11 mouse cellular contexts compared by ENCODE assay signal in genomic region chr6:30700182-30700581, GRCm38 (mm10). TPM values are rescaled to one million over a fixed set of nuclear protein-coding genes. Genes with fewer than 3 reads are reported as not detected.
DNase-seq lines count a peak whose midpoint lies in the region; ATAC-seq and TF ChIP-seq lines count a peak whose summit lies in the region.
"Had no signal": no experiment of that assay in that cellular context is flagged by ENCODE, and none has a peak within 500 bp of the region (broad histone marks: within the 10 kb centered on the region; RNA-seq: fewer than 3 reads in every experiment).

No protein-coding gene starts in this region.

- H3K4me1 ChIP-seq in lung, embryonic 14.5 days (ENCODE audit: insufficient read depth): peaks cover 18% of the 10 kb centered on the region
- 0 out of 2 replicates have a peak, but pooled peaks cover 5% of the 10 kb centered on the region for H3K4me1 ChIP-seq in embryonic facial prominence, embryonic 15.5 days
- peaks cover 19 to 23% of the 10 kb centered on the region in 2 experiments for H3K4me1 ChIP-seq in heart, embryonic 14.5 days (ENCODE audit: control insufficient read depth in 2 of 2, insufficient read depth in 2 of 2, low read length in 2 of 2)
- H3K4me1 ChIP-seq in liver, embryonic 15.5 days (replicated peaks): peaks cover 9% of the 10 kb centered on the region; the same call in 1 of the 2 replicates

- peak overlapping the region; percentile 32; the same call in 1 of the 2 replicates for H3K4me2 ChIP-seq in lung, embryonic 14.5 days
- H3K4me2 ChIP-seq in embryonic facial prominence, embryonic 15.5 days (replicated peaks): no peak overlapping the region
- 0 out of 2 replicates have a peak overlapping the region, but pooled peaks have one; percentile 13 for H3K4me2 ChIP-seq in heart, embryonic 14.5 days (ENCODE audit: low read length)
- H3K4me2 ChIP-seq in liver, embryonic 15.5 days: peak overlapping the region; percentile 37
- H3K4me2 ChIP-seq: embryonic facial prominence, embryonic 13.5 days had no signal

- peak; percentile 75 for DNase-seq in lung, embryonic 14.5 days
- DNase-seq in lung, adult 18-20 months: no peak
- DNase-seq in cerebellum, postnatal 4 days (ENCODE audit: low spot score in 2 of 2): no peak
- DNase-seq: adrenal gland, postnatal 36 days; kidney, adult 9 months had no signal

- H3K4me3 ChIP-seq in lung, embryonic 14.5 days (ENCODE audit: low read depth, low read length): no peak overlapping the region
- no peak overlapping the region for H3K4me3 ChIP-seq in embryonic facial prominence, embryonic 15.5 days (replicated peaks)
- no peak overlapping the region for H3K4me3 ChIP-seq in heart, embryonic 14.5 days (ENCODE audit: control insufficient read depth in 1 of 2, insufficient read depth in 1 of 2, low read depth in 1 of 2, low read length in 2 of 2)
- no peak overlapping the region for H3K4me3 ChIP-seq in liver, embryonic 15.5 days (replicated peaks)
- H3K4me3 ChIP-seq: embryonic facial prominence, embryonic 13.5 days had no signal

- H3K9me3 ChIP-seq in lung, embryonic 14.5 days (ENCODE audit: low read depth, low read length): no peaks in the 10 kb centered on the region
- H3K9me3 ChIP-seq in embryonic facial prominence, embryonic 15.5 days (replicated peaks): no peaks in the 10 kb centered on the region
- no peaks in the 10 kb centered on the region for H3K9me3 ChIP-seq in heart, embryonic 14.5 days (ENCODE audit: control insufficient read depth, low read length)
- no peaks in the 10 kb centered on the region for H3K9me3 ChIP-seq in liver, embryonic 15.5 days (replicated peaks)
- H3K9me3 ChIP-seq: embryonic facial prominence, embryonic 13.5 days had no signal

- H3K27me3 ChIP-seq in lung, embryonic 14.5 days (ENCODE audit: insufficient read depth, low read length): no peaks in the 10 kb centered on the region
- no peaks in the 10 kb centered on the region for H3K27me3 ChIP-seq in embryonic facial prominence, embryonic 15.5 days
- H3K27me3 ChIP-seq in heart, embryonic 14.5 days (ENCODE audit: control insufficient read depth, insufficient read depth, low read length): no peaks in the 10 kb centered on the region
- H3K27me3 ChIP-seq in liver, embryonic 15.5 days: no peaks in the 10 kb centered on the region; the same call in 1 of the 2 replicates
- H3K27me3 ChIP-seq: embryonic facial prominence, embryonic 13.5 days had no signal

- peak; percentile 66; the same call in 1 of the 2 replicates for ATAC-seq in lung, embryonic 14.5 days (ENCODE audit: insufficient read depth)
- no peak for ATAC-seq in embryonic facial prominence, embryonic 15.5 days (ENCODE audit: insufficient number of reproducible peaks, low FRiP score, low TSS enrichment, low read depth)
- ATAC-seq in heart, embryonic 14.5 days (ENCODE audit: insufficient number of reproducible peaks, insufficient read depth, low FRiP score, low read depth): peak; percentile 45
- ATAC-seq in liver, embryonic 15.5 days (ENCODE audit: insufficient read depth): peak; percentile 15; the same call in 1 of the 2 replicates
- ATAC-seq in megakaryocyte-erythroid progenitor cell, adult 5-6 weeks (replicated peaks; ENCODE audit: low FRiP score, low TSS enrichment, poor library complexity, severe bottlenecking): no peak
- no peak for ATAC-seq in monocyte, adult 5-6 weeks (replicated peaks; ENCODE audit: insufficient number of reproducible peaks, low FRiP score, low TSS enrichment, poor library complexity, severe bottlenecking)

- 22% methylated on average over 6 of the region's 6 CpGs for WGBS in lung, embryonic 14.5 days
- 45% methylated on average over 6 of the region's 6 CpGs for WGBS in embryonic facial prominence, embryonic 15.5 days
- 63% methylated on average over 6 of the region's 6 CpGs for whole genome bisulfite sequencing in heart, embryonic 14.5 days
- WGBS in liver, embryonic 15.5 days (ENCODE audit: insufficient replicate concordance): 23% methylated on average over 6 of the region's 6 CpGs

- no peak for TF ChIP-seq CTCF in lung, embryonic 14.5 days (IDR thresholded peaks at IDR 0.05; ENCODE audit: low read depth)

- H3K36me3 ChIP-seq in lung, embryonic 14.5 days (ENCODE audit: insufficient read depth): no peaks in the 10 kb centered on the region
- H3K36me3 ChIP-seq in embryonic facial prominence, embryonic 15.5 days: no peaks in the 10 kb centered on the region
- H3K36me3 ChIP-seq in heart, embryonic 14.5 days (ENCODE audit: control insufficient read depth, insufficient read depth, low read length): no peaks in the 10 kb centered on the region
- H3K36me3 ChIP-seq in liver, embryonic 15.5 days (replicated peaks): no peaks in the 10 kb centered on the region
- H3K36me3 ChIP-seq: embryonic facial prominence, embryonic 13.5 days had no signal

- H3K9ac ChIP-seq in lung, embryonic 14.5 days: no peak overlapping the region
- H3K9ac ChIP-seq in embryonic facial prominence, embryonic 15.5 days: no peak overlapping the region
- no peak overlapping the region for H3K9ac ChIP-seq in heart, embryonic 14.5 days (ENCODE audit: low read length)
- no peak overlapping the region for H3K9ac ChIP-seq in liver, embryonic 15.5 days
- H3K9ac ChIP-seq: embryonic facial prominence, embryonic 13.5 days had no signal

- peak overlapping the region; percentile 72 for H3K27ac ChIP-seq in lung, embryonic 14.5 days (ENCODE audit: low read depth)
- peak overlapping the region; percentile 28; the same call in 1 of the 2 replicates for H3K27ac ChIP-seq in embryonic facial prominence, embryonic 15.5 days (replicated peaks)
- H3K27ac ChIP-seq in heart, embryonic 14.5 days (replicated peaks in 1 of 2; ENCODE audit: control insufficient read depth in 1 of 2, insufficient read depth in 1 of 2, low read depth in 2 of 2, low read length in 2 of 2): peak overlapping the region; percentile 51 to 73; a peak in 3 of 4 replicates
- H3K27ac ChIP-seq in liver, embryonic 15.5 days (replicated peaks): no peak overlapping the region

RNA-seq across cellular contexts. Expression of gene Cep41, which starts 6.6 kb away (rescaled TPM):
- polyA plus RNA-seq in lung, embryonic 14.5 days (2014; fragmentation: Nextera tagmentation; extraction: Ambion mirVana): 11.6 and 12.8 TPM in 2 replicates
- polyA plus RNA-seq in embryonic facial prominence, embryonic 15.5 days (2015; fragmentation: Nextera tagmentation; extraction: Ambion mirVana): 30.9 and 33.1 TPM in 2 replicates
- 9.6 and 11.3 TPM in 2 replicates for polyA plus RNA-seq in heart, embryonic 14.5 days (2014; fragmentation: Nextera tagmentation; extraction: Ambion mirVana)
- polyA plus RNA-seq in liver, embryonic 15.5 days (2015; fragmentation: Nextera tagmentation; extraction: Ambion mirVana): 2.8 and 3.8 TPM in 2 replicates
- total RNA-seq in megakaryocyte-erythroid progenitor cell, adult 5-6 weeks (2014; fragmentation: Nextera tagmentation): 17.9 and 22.2 TPM in 2 replicates
- total RNA-seq in megakaryocyte-erythroid progenitor cell, adult 5-6 weeks (2017): 11.7 and 12.0 TPM in 2 replicates
- total RNA-seq in monocyte, adult 5-6 weeks (2017): 1.0 to 10.0 TPM in 2 of 3 replicates, not detected in the other

RNA-seq across cellular contexts. Expression of gene Mest, which starts 23.2 kb away (rescaled TPM):
- polyA plus RNA-seq in lung, embryonic 14.5 days (2014; fragmentation: Nextera tagmentation; extraction: Ambion mirVana): 1,596 and 1,677 TPM in 2 replicates
- 1,312 and 1,376 TPM in 2 replicates for polyA plus RNA-seq in embryonic facial prominence, embryonic 15.5 days (2015; fragmentation: Nextera tagmentation; extraction: Ambion mirVana)
- polyA plus RNA-seq in heart, embryonic 14.5 days (2014; fragmentation: Nextera tagmentation; extraction: Ambion mirVana): 2,556 and 2,705 TPM in 2 replicates
- polyA plus RNA-seq in liver, embryonic 15.5 days (2015; fragmentation: Nextera tagmentation; extraction: Ambion mirVana): 186 and 187 TPM in 2 replicates
- total RNA-seq in megakaryocyte-erythroid progenitor cell, adult 5-6 weeks (2014; fragmentation: Nextera tagmentation): not detected in 2 replicates
- total RNA-seq in megakaryocyte-erythroid progenitor cell, adult 5-6 weeks (2017): 0.94 TPM in 1 of 2 replicates, not detected in the other
- total RNA-seq in monocyte, adult 5-6 weeks (2017): 0.86 to 2.5 TPM in 2 of 3 replicates, not detected in the other

Comparison
In these comparisons a context has a peak if more than half of its experiments do, and no peak if none do; other contexts are left out.
1. ATAC-seq: peak in lung, embryonic 14.5 days (single experiment), heart, embryonic 14.5 days (single experiment) and liver, embryonic 15.5 days (single experiment); none in embryonic facial prominence, embryonic 15.5 days (single experiment), megakaryocyte-erythroid progenitor cell, adult 5-6 weeks (single experiment) and monocyte, adult 5-6 weeks (single experiment).